Mouse (Mus musculus) embryonic facial prominence, embryonic 14.5 days (tissue): ENCODE measurements around the gene Canx. TPM values are rescaled to one million over a fixed set of nuclear protein-coding genes. Genes with fewer than 3 reads are reported as not detected.
"Not testable (repeated sequence)": the region's sequence is repeated elsewhere in the genome, so short reads cannot be mapped to it uniquely, and the experiment has no call there.

Experiments
- ATAC-seq: fragments of 200-750 bp; cut with Nextera tagmentation; 2 replicates; pipeline ENCODE4 v1.8.0; 2017; ENCODE audit warnings: low read depth, moderate number of reproducible peaks, moderate TSS enrichment
- DNase-seq: peaks from one replicate; pipeline ENCODE4 v3.0.0-alpha.2; 2015; ENCODE audit warnings: low spot score
- H3K27ac ChIP-seq: fragments of 300-500 bp; sonication (generic); replicated peaks from 2 replicates; pipeline ENCODE4 v1.5.1; 2014; ENCODE audit warnings: low read depth, mild to moderate bottlenecking, low read length, moderate library complexity
- H3K27me3 ChIP-seq: fragments of 300-500 bp; sonication (generic); replicated peaks from 2 replicates; pipeline ENCODE4 v1.6.1; 2014; ENCODE audit warnings: low read length; ENCODE audit not compliant: control insufficient read depth, insufficient read depth
- H3K36me3 ChIP-seq: fragments of 300-500 bp; sonication (generic); 2 replicates; pipeline ENCODE4 v1.6.1; 2014; ENCODE audit warnings: low read length, mixed read lengths; ENCODE audit not compliant: control insufficient read depth, insufficient read depth
- H3K4me1 ChIP-seq: fragments of 300-500 bp; sonication (generic); 2 replicates; pipeline ENCODE4 v1.6.1; 2014; ENCODE audit warnings: antibody characterized with exemption, low read length; ENCODE audit not compliant: control insufficient read depth, insufficient read depth
- H3K4me2 ChIP-seq: fragments of 300-500 bp; sonication (generic); 2 replicates; pipeline ENCODE4 v1.6.1; 2014; ENCODE audit warnings: low read depth, mild to moderate bottlenecking, low read length, moderate library complexity, mixed read lengths
- H3K4me3 ChIP-seq: fragments of 300-500 bp; sonication (generic); 2 replicates; pipeline ENCODE4 v1.5.1; 2014; ENCODE audit warnings: low read depth, mild to moderate bottlenecking, low read length
- H3K9ac ChIP-seq: fragments of 300-500 bp; sonication (generic); 2 replicates; pipeline ENCODE4 v1.6.1; 2014; ENCODE audit warnings: low read depth, mild to moderate bottlenecking, low read length, moderate library complexity, mixed read lengths
- H3K9me3 ChIP-seq: fragments of 300-500 bp; sonication (generic); 2 replicates; pipeline ENCODE4 v1.6.1; 2016; ENCODE audit warnings: low read length; ENCODE audit not compliant: control insufficient read depth
- WGBS: fragments of 180-500 bp; shearing (Covaris S2); extraction: QIAGEN DNeasy Blood & Tissue Kit; methylation state at CpG from one replicate; pipeline ENCODE4 v1.1.7; 2014; 5-methylcytosine and 5-hydroxymethylcytosine counted together
- polyA plus RNA-seq: library from polyadenylated mRNA; unstranded; fragments of >200 nt; fragmentation: Nextera tagmentation; extraction: Ambion mirVana; gene quantifications from 2 replicates; pipeline ENCODE4 v1.2.1, GENCODE M21; 2014

Canx gene
- polyA plus RNA-seq, 1 experiment from 2014 or later = 258 TPM

DNA sequence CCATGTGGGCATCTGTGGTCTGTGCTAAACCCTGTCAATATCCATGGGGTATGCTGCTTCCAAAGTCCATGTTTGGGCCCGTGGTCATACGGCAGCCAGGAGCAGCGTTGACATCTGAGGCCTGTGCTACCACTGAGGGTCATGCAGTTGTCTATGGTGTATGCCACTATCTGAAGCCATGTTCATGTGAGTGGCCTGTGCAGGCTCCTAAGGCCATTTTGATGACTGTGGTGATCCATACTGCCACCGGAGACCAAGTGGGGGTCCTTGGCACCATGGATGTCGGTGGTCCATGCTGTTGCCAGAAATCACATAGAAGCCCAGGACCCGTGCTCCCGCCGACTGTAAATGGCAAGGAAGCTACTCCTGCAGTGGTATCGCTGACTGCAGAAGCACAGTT, 42.1 kb upstream of the Canx start:
- Histone ChIP-seq H3K9ac (no peak overlapping the region), H3K4me3 (no peak overlapping the region), H3K4me1 (no peaks in the 10 kb centered on the region; the same call in 1 of the 2 replicates), H3K4me2 (no peak overlapping the region), H3K9me3 (no peaks in the 10 kb centered on the region), H3K27ac (no peak overlapping the region), H3K27me3 (no peaks in the 10 kb centered on the region), H3K36me3 (no peaks in the 10 kb centered on the region)
- 91% methylated on average over 9 of the region's 9 CpGs for WGBS
- ATAC-seq (no peak), DNase-seq (no peak)

DNA sequence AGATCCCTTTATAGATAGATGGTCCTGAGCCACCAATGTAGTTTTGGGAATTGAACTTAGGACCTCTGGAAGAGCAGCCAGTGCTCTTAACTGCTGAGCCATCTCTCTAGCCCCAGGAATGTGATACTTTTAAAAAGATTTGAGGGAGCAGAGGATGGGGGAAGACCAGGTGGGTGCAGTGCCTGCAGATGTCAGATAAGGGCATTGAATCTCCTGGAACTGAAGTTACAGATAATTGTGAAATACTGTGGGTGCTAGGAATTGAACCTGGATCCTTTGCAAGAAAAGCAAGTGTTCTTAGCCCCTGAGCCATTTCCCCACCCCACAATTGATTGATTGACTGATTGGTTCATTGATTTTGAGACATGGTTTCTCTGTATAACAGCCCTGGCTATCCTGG, 39.8 kb upstream of the Canx start:
- Histone ChIP-seq H3K9me3 (no peaks in the 10 kb centered on the region), H3K4me1 (no peaks in the 10 kb centered on the region), H3K4me3 (no peak overlapping the region), H3K36me3 (no peaks in the 10 kb centered on the region), H3K9ac (no peak overlapping the region), H3K4me2 (no peak overlapping the region), H3K27me3 (no peaks in the 10 kb centered on the region), H3K27ac (no peak overlapping the region)
- ATAC-seq (no peak), DNase-seq (no peak)

DNA sequence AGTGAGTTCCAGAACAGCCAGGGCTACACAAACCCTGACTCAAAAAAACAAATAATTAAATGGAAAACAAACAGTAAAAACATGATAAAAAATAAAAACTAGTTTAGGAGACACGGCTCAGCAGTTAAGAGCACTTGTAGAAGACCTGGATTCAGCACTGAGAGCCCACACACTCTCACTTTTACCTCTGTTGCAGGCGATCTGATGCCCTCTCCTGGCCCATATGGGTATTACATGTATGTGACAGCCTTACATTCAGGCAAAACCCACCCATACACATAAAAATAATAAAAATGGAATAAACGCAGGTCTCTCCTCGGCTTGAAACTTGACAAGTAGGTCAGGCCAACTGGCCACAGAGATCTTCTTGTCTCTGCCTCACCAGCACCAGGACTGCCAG, 39.1 kb upstream of the Canx start:
- H3K4me3 ChIP-seq = no peak overlapping the region
- H3K27me3 ChIP-seq = no peaks in the 10 kb centered on the region
- ATAC-seq (peak; percentile 73), DNase-seq (peak; percentile 88)
- H3K4me1 ChIP-seq = no peaks in the 10 kb centered on the region
- H3K36me3 ChIP-seq = no peaks in the 10 kb centered on the region
- no peak overlapping the region for H3K9ac ChIP-seq
- H3K27ac ChIP-seq = no peak overlapping the region
- WGBS = 12% methylated on average over 4 of the region's 4 CpGs
- H3K4me2 ChIP-seq = no peak overlapping the region
- no peaks in the 10 kb centered on the region for H3K9me3 ChIP-seq

DNA sequence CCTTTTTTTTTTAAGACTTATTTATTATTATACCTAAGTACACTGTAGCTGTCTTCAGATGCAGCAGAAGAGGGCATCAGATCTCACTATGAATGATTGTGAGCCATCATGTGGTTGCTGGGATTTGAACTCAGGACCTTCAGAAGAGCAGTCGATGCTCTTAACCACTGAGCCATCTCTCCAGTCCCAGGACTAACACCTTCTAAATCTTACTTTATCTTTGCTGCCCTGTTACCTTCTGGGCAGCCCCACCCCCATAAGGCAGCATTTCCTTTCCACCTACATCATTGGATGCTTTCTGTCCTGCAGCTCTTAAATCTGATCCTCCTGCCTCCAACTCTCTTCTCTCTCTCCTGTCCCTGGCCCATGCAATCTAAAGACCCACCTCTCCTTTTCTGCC, 35.8 kb upstream of the Canx start:
- not testable (repeated sequence) for H3K4me1 ChIP-seq, H3K4me2 ChIP-seq, H3K27ac ChIP-seq, H3K4me3 ChIP-seq, ATAC-seq, DNase-seq, H3K27me3 ChIP-seq, H3K9ac ChIP-seq, H3K36me3 ChIP-seq, H3K9me3 ChIP-seq
- WGBS = 75% methylated on average over 1 of the region's 1 CpGs

DNA sequence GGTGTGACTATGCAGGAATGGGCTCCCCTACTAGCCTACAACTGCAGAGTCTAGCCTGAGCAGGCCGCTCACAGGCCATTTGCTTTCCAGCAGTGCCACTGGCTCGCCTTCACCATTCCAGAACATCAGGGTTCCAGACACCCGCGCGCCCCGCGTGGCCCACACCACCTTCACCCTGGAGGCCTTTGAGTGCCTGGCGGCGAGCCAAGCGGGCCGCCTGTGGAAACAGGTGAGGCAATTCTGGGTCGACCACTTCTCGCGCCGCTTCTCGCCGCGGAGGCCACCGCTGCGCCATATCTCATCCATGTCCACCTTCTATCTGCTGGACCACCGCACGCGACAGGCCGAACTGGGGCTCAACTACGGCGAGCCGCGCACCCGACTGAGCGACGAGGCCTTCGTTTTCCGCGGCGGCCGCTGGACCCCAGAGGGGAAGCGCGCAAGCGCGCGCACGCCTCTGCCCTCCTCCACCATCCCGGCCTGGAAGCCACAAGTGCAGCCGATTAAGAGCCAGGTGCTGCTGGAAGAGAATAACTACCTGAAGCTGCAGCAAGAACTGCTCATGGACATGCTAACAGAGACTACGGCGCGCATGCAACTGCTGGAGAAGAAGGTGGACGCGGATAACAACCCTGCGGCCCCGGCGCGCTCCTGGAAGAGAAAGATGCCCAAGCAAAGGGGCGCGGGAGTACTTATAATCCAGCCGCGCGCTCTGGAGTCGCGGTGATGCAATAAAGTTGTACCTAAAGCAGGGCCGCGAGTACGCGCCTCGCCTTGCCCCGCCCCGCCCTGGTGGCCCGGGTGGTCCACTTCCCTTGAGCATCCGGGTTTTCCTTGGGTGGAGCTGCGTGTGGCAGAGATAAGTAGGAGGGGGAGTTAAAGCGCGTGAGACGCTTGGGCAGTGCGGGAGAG, 33.7 kb upstream of the Canx start:
- Histone ChIP-seq H3K36me3 (no peaks in the 10 kb centered on the region), H3K27ac (no peak overlapping the region)
- ATAC-seq = peak; percentile 81

DNA sequence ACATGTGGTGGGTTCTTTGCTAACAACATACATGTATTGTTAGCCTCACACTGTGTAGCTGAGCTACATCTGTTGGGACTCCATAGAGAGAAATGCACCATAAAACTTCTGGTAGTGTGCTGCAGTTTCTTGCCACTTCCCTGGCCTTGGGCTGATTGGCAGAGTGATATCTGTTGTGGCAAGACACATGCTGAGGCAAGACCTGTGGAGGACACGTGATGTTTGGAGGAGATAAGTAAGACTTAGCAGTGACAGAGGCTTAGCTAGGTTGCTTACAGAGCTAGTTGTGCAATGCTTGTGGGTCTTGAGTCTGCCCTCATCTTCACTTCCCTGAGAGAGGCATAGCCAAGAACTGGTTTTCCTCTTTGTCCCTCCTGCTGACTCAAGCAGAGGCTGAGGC, 29.9 kb upstream of the Canx start:
- DNase-seq = no peak
- Histone ChIP-seq H3K36me3 (no peaks in the 10 kb centered on the region), H3K4me1 (no peaks in the 10 kb centered on the region), H3K9ac (no peak overlapping the region), H3K9me3 (no peaks in the 10 kb centered on the region), H3K4me2 (no peak overlapping the region), H3K4me3 (no peak overlapping the region), H3K27me3 (no peaks in the 10 kb centered on the region), H3K27ac (no peak overlapping the region)
- no peak for ATAC-seq
- WGBS = 58% methylated on average over 1 of the region's 1 CpGs

More for the DNA sequence above, 33.7 kb upstream of the Canx start:
- DNase-seq = peak; percentile 82
- Histone ChIP-seq H3K4me3 (peak overlapping the region; percentile 59), H3K4me2 (peak overlapping the region; percentile 92), H3K27me3 (no peaks in the 10 kb centered on the region), H3K9me3 (no peaks in the 10 kb centered on the region), H3K4me1 (no peaks in the 10 kb centered on the region), H3K9ac (peak overlapping the region; percentile 74)
- WGBS = 1% methylated on average over 65 of the region's 74 CpGs

DNA sequence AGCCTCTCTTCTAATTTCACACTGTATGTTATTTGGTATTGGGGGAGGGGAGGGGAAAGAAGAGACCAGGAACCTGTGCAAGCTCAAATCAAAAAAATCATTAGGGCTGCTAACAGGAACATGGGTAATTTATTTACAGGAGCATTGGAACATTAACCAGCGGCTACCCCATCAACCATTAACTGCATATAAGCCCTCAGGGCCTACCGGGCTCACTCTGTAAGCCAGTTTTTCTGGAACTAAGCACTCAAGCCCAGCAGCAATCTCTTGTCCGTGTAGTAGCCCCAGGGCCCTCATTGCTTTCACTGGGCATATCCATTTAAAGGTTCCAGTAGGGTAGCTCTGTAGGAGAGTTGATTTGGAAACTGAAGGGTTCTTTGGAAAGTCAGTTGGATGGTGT, 29.4 kb upstream of the Canx start:
- H3K4me3 ChIP-seq = no peak overlapping the region
- H3K36me3 ChIP-seq = no peaks in the 10 kb centered on the region
- no peak for ATAC-seq
- no peak overlapping the region for H3K27ac ChIP-seq
- no peaks in the 10 kb centered on the region for H3K9me3 ChIP-seq
- H3K27me3 ChIP-seq = no peaks in the 10 kb centered on the region
- WGBS = 69% methylated on average over 3 of the region's 3 CpGs
- no peak overlapping the region for H3K9ac ChIP-seq
- H3K4me1 ChIP-seq = no peaks in the 10 kb centered on the region
- H3K4me2 ChIP-seq = no peak overlapping the region
- no peak for DNase-seq

DNA sequence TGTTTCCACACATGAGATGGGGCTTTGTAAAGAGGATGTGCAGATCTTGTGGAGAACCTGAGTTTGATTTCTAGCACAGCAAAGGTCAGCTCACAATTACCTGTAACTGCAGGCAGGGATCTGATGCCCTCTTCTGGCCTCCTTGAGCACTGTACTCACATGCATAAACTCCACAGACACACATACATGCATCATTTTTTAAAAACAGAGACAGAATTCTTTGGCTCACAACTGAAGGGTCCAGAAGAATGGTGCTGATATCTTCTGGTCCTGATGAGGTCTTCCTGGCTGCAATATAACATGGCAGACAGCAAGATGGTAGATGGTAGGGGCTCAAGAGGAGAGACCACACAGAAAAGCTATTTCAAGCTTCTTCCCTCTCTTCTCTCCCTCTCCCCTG, 28.7 kb upstream of the Canx start, which contains the start of gene Cby3:
Gene Cby3, plus strand, starts transcription at position 301 of the 400 bp plus-strand sequence.
- H3K9me3 ChIP-seq = no peaks in the 10 kb centered on the region
- H3K4me2 ChIP-seq = no peak within 1 kb of the TSS
- ATAC-seq (no peak), DNase-seq (no peak)
- H3K4me3 ChIP-seq = no peak within 1 kb of the TSS
- no peak within 1 kb of the TSS for H3K27ac ChIP-seq
- H3K27me3 ChIP-seq = no peaks in the 10 kb centered on the region
- no peaks in the 10 kb centered on the region for H3K36me3 ChIP-seq
- H3K4me1 ChIP-seq = no peaks in the 10 kb centered on the region
- H3K9ac ChIP-seq = no peak within 1 kb of the TSS

DNA sequence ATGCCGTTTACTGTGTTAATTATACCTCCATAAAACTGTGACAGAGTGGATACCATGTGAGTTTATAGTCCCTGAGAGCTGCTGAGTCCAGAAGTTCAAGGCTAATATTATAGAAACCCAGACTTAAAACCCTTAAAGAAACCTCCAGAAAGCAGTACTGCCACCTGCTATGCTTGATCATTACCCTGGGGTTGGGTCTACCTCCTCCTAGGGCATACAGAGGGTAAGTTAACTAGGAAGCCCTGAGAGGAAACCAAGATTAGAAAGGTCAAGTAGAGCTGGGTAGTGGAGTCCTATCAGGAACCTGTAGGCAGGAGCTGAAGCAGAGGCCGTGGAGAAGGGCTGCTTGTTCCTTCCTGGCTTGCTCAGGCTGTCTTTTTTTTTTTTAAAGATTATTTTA, 26.7 kb upstream of the Canx start:
- H3K27ac ChIP-seq = no peak overlapping the region
- no peak overlapping the region for H3K4me3 ChIP-seq
- ATAC-seq (no peak), DNase-seq (no peak)
- no peaks in the 10 kb centered on the region for H3K9me3 ChIP-seq
- no peak overlapping the region for H3K9ac ChIP-seq
- WGBS = 72% methylated on average over 2 of the region's 2 CpGs
- H3K4me2 ChIP-seq = no peak overlapping the region
- no peaks in the 10 kb centered on the region for H3K36me3 ChIP-seq
- no peaks in the 10 kb centered on the region for H3K27me3 ChIP-seq
- no peaks in the 10 kb centered on the region for H3K4me1 ChIP-seq
